Mouse (Mus musculus) retina, postnatal 7 days (tissue): Measurements from ENCODE around the gene Olfml2b.

Experiments
- DNase-seq: peaks from one replicate; pipeline ENCODE4 v3.0.0-alpha.2; 2012; ENCODE audit warnings: low read depth, low spot score

The Olfml2b gene

GRCm38 (mm10) chr1:170731865-170732595 is 87.7 kb downstream of the Olfml2b start:
- DNase-seq: no peak
